Mouse (Mus musculus) heart, postnatal 0 days (tissue): ENCODE data around the gene Rfk. TPM values are rescaled to one million over a fixed set of nuclear protein-coding genes. Genes with fewer than 3 reads are reported as not detected.

Experiments used
- ATAC-seq: fragments of 200-750 bp; cut with Nextera tagmentation; 2 replicates; pipeline ENCODE4 v1.8.0; 2017; ENCODE audit warnings: low read depth, moderate number of reproducible peaks, moderate library complexity; ENCODE audit not compliant: insufficient read depth
- DNase-seq: peaks from one replicate; pipeline ENCODE4 v3.0.0-alpha.2; 2016; ENCODE audit warnings: low spot score
- H3K27ac ChIP-seq: fragments of 300-500 bp; sonication (generic); 2 replicates; pipeline ENCODE4 v1.5.1; 2014; ENCODE audit warnings: low read depth, mild to moderate bottlenecking
- H3K27me3 ChIP-seq: fragments of 300-500 bp; sonication (generic); 2 replicates; pipeline ENCODE4 v1.6.1; 2014; ENCODE audit warnings: low read length, mixed read lengths; ENCODE audit not compliant: control insufficient read depth, insufficient read depth
- H3K36me3 ChIP-seq: fragments of 300-500 bp; sonication (generic); replicated peaks from 2 replicates; pipeline ENCODE4 v1.6.1; 2014; ENCODE audit warnings: low read length, mixed read lengths; ENCODE audit not compliant: control insufficient read depth, insufficient read depth
- H3K4me1 ChIP-seq: fragments of 300-500 bp; sonication (generic); 2 replicates; pipeline ENCODE4 v1.6.1; 2014; ENCODE audit warnings: antibody characterized with exemption; ENCODE audit not compliant: control insufficient read depth, insufficient read depth
- H3K4me2 ChIP-seq: fragments of 300-500 bp; sonication (generic); 2 replicates; pipeline ENCODE4 v1.6.1; 2014; ENCODE audit warnings: low read depth, mild to moderate bottlenecking, low read length, moderate library complexity
- H3K4me3 ChIP-seq: fragments of 300-500 bp; sonication (generic); 2 replicates; pipeline ENCODE4 v1.5.1; 2014; ENCODE audit warnings: low read depth, low read length
- H3K9ac ChIP-seq: fragments of 300-500 bp; sonication (generic); replicated peaks from 2 replicates; pipeline ENCODE4 v1.6.1; 2014; ENCODE audit warnings: low read depth, low read length, mixed read lengths
- H3K9me3 ChIP-seq: fragments of 300-500 bp; sonication (generic); replicated peaks from 2 replicates; pipeline ENCODE4 v1.6.1; 2016; ENCODE audit warnings: low read length; ENCODE audit not compliant: control insufficient read depth
- CTCF ChIP-seq: IDR thresholded peaks from 2 replicates; pipeline ENCODE4 v1.5.1; 2016; ENCODE audit warnings: antibody characterized with exemption, control low read depth, low read depth
- EP300 ChIP-seq: IDR thresholded peaks from 2 replicates; pipeline ENCODE4 v1.6.1; 2016; ENCODE audit warnings: antibody characterized with exemption, low read depth
- WGBS: fragments of 180-500 bp; shearing (Covaris S2); extraction: QIAGEN DNeasy Blood & Tissue Kit; methylation state at CpG from one replicate; pipeline ENCODE4 v1.1.7; 2014; 5-methylcytosine and 5-hydroxymethylcytosine counted together
- polyA plus RNA-seq: library from polyadenylated mRNA; unstranded; fragments of >200 nt; fragmentation: Nextera tagmentation; extraction: Ambion mirVana; gene quantifications from 2 replicates; pipeline ENCODE4 v1.2.1, GENCODE M21; 2015
- total RNA-seq: library from RNA; depleted of rRNA; stranded (reverse); fragments of >200 nt; gene quantifications from 2 replicates; pipeline ENCODE4 v1.2.3, GENCODE M21; 2014; ENCODE audit warnings: low replicate concordance; rRNA removed

Rfk gene
- total and polyA plus RNA-seq, 2 experiments from 2014 or later, result 51.0 to 66.2 TPM

DNA sequence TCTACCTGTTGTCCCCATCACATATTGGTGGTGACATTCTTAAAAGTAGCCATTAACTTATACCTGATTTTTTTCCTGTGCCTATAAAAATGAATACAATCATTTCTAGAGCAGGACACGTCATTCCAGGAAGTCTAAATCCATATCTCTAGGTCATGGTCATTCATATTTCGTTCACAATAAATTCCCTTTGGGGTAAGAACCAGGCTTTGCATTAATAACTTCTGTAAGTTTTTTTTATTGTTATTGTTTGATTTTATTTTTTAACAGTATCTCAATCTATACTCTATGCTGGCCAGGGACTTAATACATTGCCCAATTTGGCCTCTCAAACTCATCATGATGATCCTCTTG lies 34.7 kb downstream of the Rfk start:
- ATAC-seq (no peak), DNase-seq (no peak)
- no peaks in the 10 kb centered on the region for H3K27me3 ChIP-seq
- no peaks in the 10 kb centered on the region for H3K4me1 ChIP-seq
- TF ChIP-seq EP300, result no peak
- TF ChIP-seq CTCF, result no peak
- no peaks in the 10 kb centered on the region for H3K36me3 ChIP-seq
- H3K9me3 ChIP-seq, result no peaks in the 10 kb centered on the region
- no peak overlapping the region for H3K4me2 ChIP-seq
- H3K27ac ChIP-seq, result no peak overlapping the region
- 57% methylated on average over 2 of the region's 2 CpGs for WGBS
- H3K4me3 ChIP-seq, result no peak overlapping the region
- H3K9ac ChIP-seq, result no peak overlapping the region

DNA sequence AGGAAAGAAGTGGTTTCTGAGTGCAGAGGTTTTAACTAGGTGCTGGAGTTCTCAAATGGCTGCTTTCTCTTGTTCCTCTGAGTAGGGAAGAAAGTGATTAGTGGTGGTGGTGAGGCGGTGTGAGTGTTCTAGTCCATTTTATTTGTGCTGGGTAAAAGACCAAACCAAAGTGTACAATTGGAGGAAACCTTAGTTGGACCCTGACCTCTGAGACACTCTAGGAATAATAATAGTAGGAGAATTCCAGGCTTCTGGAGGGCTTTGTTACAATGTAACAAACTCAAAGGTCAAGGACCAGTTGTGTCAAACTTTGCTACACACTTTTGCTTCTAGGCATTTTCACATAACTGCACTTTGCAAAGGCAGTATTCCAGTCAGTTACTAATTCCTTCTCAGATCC lies 42.8 kb downstream of the Rfk start:
- no peaks in the 10 kb centered on the region for H3K27me3 ChIP-seq
- H3K36me3 ChIP-seq, result no peaks in the 10 kb centered on the region
- no peaks in the 10 kb centered on the region for H3K9me3 ChIP-seq
- 88% methylated on average over 1 of the region's 1 CpGs for WGBS
- ATAC-seq, result no peak
- H3K4me2 ChIP-seq, result no peak overlapping the region
- DNase-seq, result no peak
- TF ChIP-seq CTCF, result no peak
- TF ChIP-seq EP300, result no peak
- no peak overlapping the region for H3K27ac ChIP-seq
- H3K4me1 ChIP-seq, result no peaks in the 10 kb centered on the region
- H3K4me3 ChIP-seq, result no peak overlapping the region
- H3K9ac ChIP-seq, result no peak overlapping the region

GRCm38 (mm10) chr19:17439476-17440189 lies 45.8 kb downstream of the Rfk start:
- Histone ChIP-seq H3K4me2 (no peak overlapping the region), H3K9me3 (no peaks in the 10 kb centered on the region), H3K27ac (no peak overlapping the region), H3K36me3 (no peaks in the 10 kb centered on the region), H3K4me1 (no peaks in the 10 kb centered on the region), H3K27me3 (no peaks in the 10 kb centered on the region), H3K4me3 (no peak overlapping the region), H3K9ac (no peak overlapping the region)
- DNase-seq (no peak), ATAC-seq (no peak)
- 53% methylated on average over 4 of the region's 4 CpGs for WGBS
- TF ChIP-seq CTCF, result no peak
- no peak for TF ChIP-seq EP300

GRCm38 (mm10) chr19:17443581-17443980 lies 49.7 kb downstream of the Rfk start:
- Histone ChIP-seq H3K9me3 (no peaks in the 10 kb centered on the region), H3K27me3 (no peaks in the 10 kb centered on the region), H3K36me3 (no peaks in the 10 kb centered on the region), H3K4me2 (no peak overlapping the region), H3K27ac (no peak overlapping the region), H3K9ac (no peak overlapping the region), H3K4me1 (no peaks in the 10 kb centered on the region), H3K4me3 (no peak overlapping the region)
- DNase-seq (no peak), ATAC-seq (no peak)
- whole genome bisulfite sequencing, result 77% methylated on average over 7 of the region's 7 CpGs
- TF ChIP-seq EP300 (no peak), CTCF (no peak)

Other genes starting within 250 kb of the Rfk start
- gene Gcnt1, start 21.2 kb upstream of the Rfk start, total RNA-seq, result 4.3 and 9.9 TPM in 2 replicates
- gene Gcnt1, start 21.2 kb upstream of the Rfk start, polyA plus RNA-seq, result 2.5 and 3.2 TPM in 2 replicates